Mouse (Mus musculus) CH12.LX (cell line): ENCODE measurements around the gene Fermt2.

Experiments
- CTCF ChIP-seq, 2 experiments: IDR thresholded peaks in 1 of 2; conservative IDR thresholded peaks in 1 of 2; 2 replicates each; pipeline ENCODE4 v1.5.1; 2011 to 2012; ENCODE audit warnings: low read depth in 2 of 2, low read length in 2 of 2, improper control_type of control experiment in 1 of 2, inconsistent platforms in 1 of 2, mild to moderate bottlenecking in 1 of 2, moderate library complexity in 1 of 2
- EP300 ChIP-seq: IDR thresholded peaks from 2 replicates; pipeline ENCODE4 v1.6.1; 2011; ENCODE audit warnings: low read length, improper control_type of control experiment
- MAX ChIP-seq: IDR thresholded peaks from 2 replicates; pipeline ENCODE4 v1.6.1; 2011; ENCODE audit warnings: low read length, improper control_type of control experiment
- MXI1 ChIP-seq: IDR thresholded peaks from 2 replicates; pipeline ENCODE4 v1.6.1; 2011; ENCODE audit warnings: mild to moderate bottlenecking, low read depth, low read length, improper control_type of control experiment
- MYC ChIP-seq: IDR thresholded peaks from 2 replicates; pipeline ENCODE4 v1.6.1; 2011; ENCODE audit warnings: low read depth, mild to moderate bottlenecking, improper control_type of control experiment, low read length
- POLR2A ChIP-seq: IDR thresholded peaks from 2 replicates; pipeline ENCODE4 v1.6.1; 2011; ENCODE audit warnings: low read depth, mild to moderate bottlenecking, improper control_type of control experiment, low read length
- POLR2AphosphoS2 ChIP-seq: IDR thresholded peaks from 2 replicates; pipeline ENCODE4 v1.6.1; 2011; ENCODE audit warnings: low read depth, low read length, improper control_type of control experiment
- RCOR1 ChIP-seq: conservative IDR thresholded peaks from 2 replicates; pipeline ENCODE4 v1.6.1; 2012; ENCODE audit warnings: low read depth, mild to moderate bottlenecking, inconsistent platforms, low read length, improper control_type of control experiment
- SMC3 ChIP-seq: IDR thresholded peaks from 2 replicates; pipeline ENCODE4 v1.6.1; 2011; ENCODE audit warnings: low read depth, low read length, improper control_type of control experiment
- USF1 ChIP-seq: IDR thresholded peaks from 2 replicates; pipeline ENCODE4 v1.6.1; 2014; ENCODE audit warnings: low read depth, mild to moderate bottlenecking, inconsistent platforms, low read length, improper control_type of control experiment
- ZC3H11A ChIP-seq: IDR thresholded peaks from 2 replicates; pipeline ENCODE4 v1.6.1; 2012; ENCODE audit warnings: low read depth, mild to moderate bottlenecking, inconsistent platforms, low read length, improper control_type of control experiment

DNA sequence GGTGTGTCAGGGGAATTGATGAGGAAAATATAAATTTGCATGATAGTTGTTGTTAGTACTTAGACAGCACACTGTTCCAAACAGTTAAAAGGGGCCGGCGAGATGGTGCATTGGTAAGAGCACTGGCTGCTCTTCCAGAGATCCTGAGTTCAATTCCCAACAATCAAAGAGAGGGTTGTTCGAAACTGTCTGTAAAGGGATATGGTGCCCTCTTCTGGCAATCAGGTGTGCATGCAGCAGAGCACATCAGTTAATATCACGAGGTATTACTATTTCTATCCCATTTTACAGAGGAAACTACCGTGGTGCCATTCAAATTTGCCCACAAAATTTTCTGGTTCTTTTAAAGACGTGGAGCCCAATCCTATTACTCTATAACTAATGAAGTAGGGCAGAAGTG is 95.7 kb downstream of the Fermt2 start:
- TF ChIP-seq CTCF (conservative IDR thresholded peaks at IDR 0.05 in 1 of 2, IDR thresholded peaks at IDR 0.05 in 1 of 2; ENCODE audit: low read depth in 2 of 2, low read length in 2 of 2) = peak; percentile 57 to 69; a peak in 3 of 4 replicates
- no peak for TF ChIP-seq EP300
- no peak; the same call in 1 of the 2 replicates for TF ChIP-seq SMC3
- no peak for TF ChIP-seq ZC3H11A
- TF ChIP-seq POLR2AphosphoS2 = no peak
- no peak for TF ChIP-seq RCOR1
- TF ChIP-seq USF1 = no peak
- no peak for TF ChIP-seq POLR2A
- TF ChIP-seq MYC = no peak
- no peak for TF ChIP-seq MXI1
- TF ChIP-seq MAX = no peak
